Mouse (Mus musculus) gastrocnemius, adult 2 months (tissue): Measurements from ENCODE around the gene Mtmr10. TPM values are rescaled to one million over a fixed set of nuclear protein-coding genes. Genes with fewer than 3 reads are reported as not detected.

Experiments
- DNase-seq: peaks from one replicate; pipeline ENCODE4 v3.0.0; 2022
- H3K27ac ChIP-seq: fragments of 200-600 bp; 2 replicates; pipeline ENCODE4 v1.8.1; 2022; ENCODE audit warnings: mild to moderate bottlenecking
- H3K4me3 ChIP-seq: fragments of 200-600 bp; 2 replicates; pipeline ENCODE4 v1.8.1; 2022; ENCODE audit warnings: mild to moderate bottlenecking, moderate library complexity
- CTCF ChIP-seq: fragments of 200-600 bp; IDR thresholded peaks from 2 replicates; pipeline ENCODE4 v1.8.1; 2022; ENCODE audit warnings: antibody characterized with exemption, mild to moderate bottlenecking, moderate library complexity
- intact Hi-C: fragments of 180-260 bp; cut with DNase I; formaldehyde crosslinking; loops from one replicate; pipeline ENCODE4 v1.15.1; 2025
- microRNA-seq: library from miRNA; unstranded; fragments of <30 nt; microRNA quantifications from one replicate; pipeline ENCODE4 v1.2.0, GENCODE M21; 2021
- total RNA-seq, 2 experiments: library from RNA; stranded (reverse); gene quantifications; 2 replicates each; pipeline ENCODE4 v1.2.3; 2021

Mtmr10 gene
- total RNA-seq, 2 experiments from 2014 or later: 19.6 to 28.7 TPM

GRCm38 (mm10) chr7:64358666-64359065, 71.2 kb downstream of the Mtmr10 start:
- Histone ChIP-seq H3K4me3 (no peak overlapping the region), H3K27ac (no peak overlapping the region)
- TF ChIP-seq CTCF: no peak
- intact Hi-C loops: no loop called here
- no peak for DNase-seq

GRCm38 (mm10) chr7:64359943-64360585, 72.6 kb downstream of the Mtmr10 start:
- Histone ChIP-seq H3K27ac (peak overlapping the region; percentile 20), H3K4me3 (no peak overlapping the region)
- no peak for DNase-seq
- no peak for TF ChIP-seq CTCF
- intact Hi-C loops: no loop called here

- Histone ChIP-seq H3K4me3 (no peak overlapping the region), H3K27ac (no peak overlapping the region; the same call in 1 of the 2 replicates)
- DNase-seq: no peak
- TF ChIP-seq CTCF: no peak
- intact Hi-C loops: no loop called here
These were observed 73.1 kb downstream of the Mtmr10 start for GRCm38 (mm10) chr7:64360586-64360945.

GRCm38 (mm10) chr7:64365863-64366262, 78.4 kb downstream of the Mtmr10 start:
- Histone ChIP-seq H3K27ac (no peak overlapping the region), H3K4me3 (no peak overlapping the region)
- intact Hi-C loops: no loop called here
- TF ChIP-seq CTCF: no peak
- DNase-seq: no peak

- DNase-seq: no peak
- no peak overlapping the region for H3K4me3 ChIP-seq
- no peak overlapping the region for H3K27ac ChIP-seq
These were observed 82.4 kb downstream of the Mtmr10 start for GRCm38 (mm10) chr7:64369841-64370240.

GRCm38 (mm10) chr7:64371940-64372878, 84.8 kb downstream of the Mtmr10 start:
- intact Hi-C loops: loop anchor here (10.0 kb wide), 1 partner anchor 617 kb away; no protein-coding TSS in a partner anchor
- no peak for DNase-seq
- no peak overlapping the region for H3K27ac ChIP-seq
- no peak overlapping the region for H3K4me3 ChIP-seq
- TF ChIP-seq CTCF: no peak

More at GRCm38 (mm10) chr7:64369841-64370240, 82.4 kb downstream of the Mtmr10 start:
- intact Hi-C loops: loop anchor here (10.0 kb wide), 1 partner anchor 615 kb away; no protein-coding TSS in a partner anchor
- no peak for TF ChIP-seq CTCF

GRCm38 (mm10) chr7:64373147-64373829, 85.8 kb downstream of the Mtmr10 start:
- no peak for TF ChIP-seq CTCF
- Histone ChIP-seq H3K27ac (peak overlapping the region; percentile 95), H3K4me3 (peak overlapping the region; percentile 89)
- intact Hi-C loops: loop anchor here (10.0 kb wide), 1 partner anchor 618 kb away; no protein-coding TSS in a partner anchor
- DNase-seq: no peak

GRCm38 (mm10) chr7:64373830-64374562, 86.5 kb downstream of the Mtmr10 start, which contains the start of gene Fan1:
TSS of gene Fan1 (minus strand) at chr7:64374095.
- TF ChIP-seq CTCF: peak; percentile 42
- Histone ChIP-seq H3K27ac (peak within 1 kb of the TSS; percentile 95), H3K4me3 (peak within 1 kb of the TSS; percentile 89)
- intact Hi-C loops: loop anchor here (10.0 kb wide), 1 partner anchor 619 kb away; no protein-coding TSS in a partner anchor
- DNase-seq: peak; percentile 89

Small RNA genes lying within 50 kb of the gene (microRNA-seq; reads per million reads assigned to microRNA genes)
- gene Mir6416: not detected

Other genes starting within 250 kb of the Mtmr10 start
- under 1 TPM; 0.48 to 0.59 TPM for gene Trpm1, start 133.8 kb upstream of the Mtmr10 start, total RNA-seq
- gene Fan1, start 86.4 kb downstream of the Mtmr10 start, total RNA-seq: 1 to 10 TPM; 7.7 to 8.1 TPM
- 10 to 100 TPM; 18.3 to 18.8 TPM for gene Mphosph10, start 104.6 kb downstream of the Mtmr10 start, total RNA-seq
- 100 to 1,000 TPM in 1 of 2 experiments, 10 to 100 TPM in 1; 85.7 to 133 TPM for gene Mcee, start 105.0 kb downstream of the Mtmr10 start, total RNA-seq
- gene Apba2, start 214.1 kb downstream of the Mtmr10 start, total RNA-seq: under 1 TPM in 1 of 2 experiments, not detected in 1; 0.22 TPM